Mouse (Mus musculus) R1 (cell line): ENCODE results near the gene Moap1.

Experiments used
- DNase-seq: peaks from one replicate; pipeline ENCODE4 v3.0.0-alpha.2; 2018; ENCODE audit warnings: low read depth, low spot score

Moap1 gene

DNA sequence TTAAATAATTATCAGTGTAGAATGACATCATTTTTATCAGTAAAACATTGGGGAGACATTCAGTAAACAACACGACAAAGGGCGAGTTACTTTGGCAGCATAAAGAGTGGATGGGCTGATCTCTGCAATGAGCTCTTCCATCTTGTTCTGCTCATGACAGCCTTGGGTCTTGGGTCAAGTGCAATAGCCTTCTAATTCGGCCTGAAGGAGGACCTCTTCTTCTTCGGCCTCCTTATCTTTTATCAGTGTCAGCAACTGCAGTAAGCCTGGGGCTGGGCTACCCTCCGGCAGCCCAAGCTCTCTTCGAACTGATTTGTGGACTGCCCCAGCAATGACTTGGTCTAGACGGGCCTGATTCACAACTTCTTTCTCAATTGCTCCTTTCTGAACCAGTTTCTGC lies 1.4 kb downstream of the Moap1 start:
- no peak for DNase-seq

DNA sequence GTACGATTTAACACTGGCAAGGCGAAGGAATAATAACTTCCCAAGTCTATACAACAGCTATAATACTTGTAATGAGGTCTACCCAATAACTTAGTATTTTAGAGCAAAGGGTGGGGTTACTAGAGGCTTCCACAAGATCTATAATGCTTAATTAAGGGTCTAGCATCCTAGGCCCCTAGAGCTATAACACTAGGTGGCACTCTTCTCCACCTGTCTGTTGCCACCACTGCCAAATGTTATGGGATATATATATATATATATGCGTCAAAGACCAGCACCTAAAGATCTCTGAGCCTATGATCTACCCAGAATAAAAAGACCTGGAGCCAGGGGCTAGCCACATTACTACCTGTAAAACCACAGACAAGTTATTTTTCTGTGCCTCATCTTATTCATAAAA lies 3.2 kb downstream of the Moap1 start:
- no peak for DNase-seq

DNA sequence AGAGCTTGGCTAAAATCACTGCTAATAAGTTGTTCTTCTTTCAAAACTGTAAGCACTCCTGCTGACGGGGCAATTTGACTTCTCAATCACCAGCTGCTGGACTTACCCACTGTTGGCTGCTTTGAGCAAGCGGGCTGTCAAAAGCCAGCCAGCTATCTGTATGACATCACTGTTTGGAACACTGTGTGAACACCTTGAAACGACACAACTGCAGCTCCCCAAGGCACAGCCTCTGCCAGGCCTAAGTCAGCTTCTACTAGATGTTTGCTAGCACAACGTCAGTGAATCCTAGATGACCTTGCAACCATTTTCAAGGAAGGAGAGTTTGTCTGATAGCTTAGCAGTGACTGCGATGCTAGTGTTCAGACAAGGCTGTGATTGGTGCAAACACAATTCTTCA lies 4.4 kb downstream of the Moap1 start:
- DNase-seq: no peak

DNA sequence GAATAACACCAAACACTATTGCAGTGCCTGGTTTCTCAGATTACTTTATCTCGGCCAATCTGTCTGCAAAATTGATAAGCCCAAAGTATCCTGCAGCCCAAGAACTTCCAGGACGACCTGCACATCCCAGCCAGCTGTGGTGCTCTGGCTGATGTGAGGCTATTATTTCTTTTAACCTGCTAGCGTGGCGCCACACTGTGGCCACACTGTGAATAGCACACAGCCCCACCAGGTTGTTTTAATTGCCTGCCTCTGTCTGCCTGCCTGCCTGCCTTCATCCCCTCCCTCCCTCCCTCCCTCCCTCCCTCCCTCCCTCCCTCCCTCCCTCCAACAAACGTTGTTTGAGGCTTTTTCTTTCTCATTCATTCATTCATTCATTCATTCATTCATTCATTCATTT lies 10.1 kb downstream of the Moap1 start:
- DNase-seq: peak; percentile 87

DNA sequence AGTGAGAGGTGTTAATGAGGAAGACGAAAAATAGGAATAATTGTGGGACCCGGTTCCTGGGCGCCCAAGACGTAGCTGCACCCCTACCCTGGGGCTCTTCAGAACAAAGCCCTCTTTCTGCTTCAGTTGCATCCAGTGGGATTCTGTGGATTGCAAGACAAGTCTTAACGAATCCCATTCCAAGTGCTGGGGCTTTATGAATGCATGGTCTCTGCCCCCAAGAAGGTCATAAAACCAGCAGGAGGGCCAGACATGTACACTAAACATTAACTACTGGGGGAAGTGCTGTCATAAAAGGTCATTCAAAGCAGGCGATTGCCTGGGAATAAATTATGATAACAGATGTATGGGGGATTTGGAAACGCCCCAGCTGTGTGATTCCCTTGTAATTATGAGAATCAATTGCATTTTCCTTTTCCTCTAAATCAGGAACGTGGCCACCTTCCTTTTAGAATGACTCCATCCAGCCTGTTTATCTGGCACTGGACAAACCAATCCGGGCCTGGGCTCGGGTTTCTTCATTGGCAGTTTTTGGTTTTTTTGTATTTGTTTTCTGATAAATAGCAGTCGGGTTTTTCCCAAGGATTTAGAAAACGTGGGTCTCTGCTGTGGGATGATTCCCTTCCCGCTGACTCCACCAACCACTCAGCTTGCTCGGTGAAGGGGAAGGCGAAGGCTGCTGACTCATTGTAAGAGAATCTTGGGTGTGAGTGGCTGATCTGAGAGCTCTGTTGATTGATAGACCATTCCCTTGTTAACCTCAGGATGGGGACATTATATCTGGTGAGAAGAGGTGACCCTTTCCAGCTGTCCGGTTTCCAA lies 12.5 kb downstream of the Moap1 start:
- DNase-seq: peak; percentile 81

DNA sequence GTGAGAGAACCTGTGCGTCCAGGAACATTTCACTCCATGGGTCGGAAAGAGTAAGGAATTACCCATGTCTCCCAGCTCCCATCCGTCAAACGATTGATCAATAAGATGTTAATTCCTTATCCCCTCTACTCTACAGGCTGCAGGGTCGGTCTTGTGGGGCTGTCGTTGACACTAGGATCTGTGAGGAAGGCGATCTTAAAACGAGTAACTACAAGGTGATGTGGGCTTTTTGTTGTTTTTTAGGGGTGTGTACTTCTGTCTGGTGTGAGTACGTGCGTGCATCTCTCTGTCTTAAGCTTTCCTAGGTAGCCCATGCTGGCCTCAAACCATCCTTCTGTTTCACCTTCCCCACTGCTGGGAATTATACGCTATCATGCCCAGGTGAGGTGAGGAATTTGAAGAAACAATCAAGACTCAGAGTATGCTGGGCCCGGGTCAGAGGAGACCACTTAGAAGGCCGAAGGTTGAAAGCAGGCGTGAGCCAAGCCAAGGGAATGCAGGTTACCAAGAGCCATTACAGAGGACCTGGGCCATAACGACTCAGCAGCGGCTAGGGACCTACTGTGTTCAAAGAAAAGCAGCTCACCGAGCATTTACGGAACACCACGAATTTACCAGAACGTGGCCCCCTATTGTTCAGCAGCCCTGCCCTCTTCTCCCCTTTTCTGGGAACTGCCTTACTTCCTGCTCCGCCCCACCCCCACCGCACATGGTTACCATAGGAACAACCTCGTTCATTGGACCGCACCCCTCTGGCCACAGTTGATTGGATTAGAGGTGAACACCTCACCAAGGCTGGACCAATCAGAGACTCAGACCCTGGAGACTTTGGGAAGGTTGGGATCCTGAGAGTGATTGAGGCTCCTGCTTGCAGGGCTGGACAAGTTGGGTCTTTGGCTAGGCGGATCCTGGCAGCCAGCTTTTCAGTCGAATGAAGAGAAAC lies 13.3 kb downstream of the Moap1 start:
- DNase-seq: peak; percentile 100

DNA sequence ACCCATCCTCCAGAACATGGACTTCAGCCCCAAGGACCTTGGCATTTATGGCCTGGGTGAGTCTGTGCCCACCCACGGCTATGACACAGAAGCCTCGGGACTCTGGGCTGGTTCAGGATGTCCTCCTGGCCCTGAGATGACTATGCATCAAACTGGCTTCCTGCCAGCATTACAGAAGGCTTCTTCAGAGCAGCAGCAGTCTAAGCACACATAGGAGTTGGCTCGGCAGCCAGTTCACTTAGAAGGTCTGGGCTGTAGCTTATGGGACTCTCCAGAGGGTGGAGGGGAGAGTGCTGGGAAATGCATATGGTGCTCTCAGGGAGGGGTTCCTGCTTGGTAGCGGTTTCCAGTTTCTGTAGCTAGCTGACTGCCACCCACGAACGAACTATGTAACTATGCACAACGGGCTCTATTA lies 17.7 kb downstream of the Moap1 start:
- no peak for DNase-seq

DNA sequence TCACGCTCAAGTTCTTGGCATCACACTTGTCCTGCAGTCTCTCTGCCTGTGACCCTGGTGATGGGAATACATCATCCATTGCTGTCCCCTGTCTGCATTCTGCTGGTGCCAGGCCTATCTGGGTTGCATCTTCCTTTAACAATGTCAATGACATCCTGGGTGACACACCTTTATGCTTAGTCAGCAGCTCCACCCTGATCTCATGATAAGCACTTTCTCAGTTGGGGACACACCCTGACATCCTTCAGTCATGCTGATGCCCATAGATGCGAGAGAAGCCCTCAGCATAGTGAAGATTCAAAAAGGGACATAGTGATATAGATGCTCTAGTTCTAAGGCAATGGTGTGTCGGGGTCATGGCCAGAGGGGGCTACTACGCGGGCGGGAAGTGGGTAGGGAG lies 18.3 kb downstream of the Moap1 start:
- no peak for DNase-seq

DNA sequence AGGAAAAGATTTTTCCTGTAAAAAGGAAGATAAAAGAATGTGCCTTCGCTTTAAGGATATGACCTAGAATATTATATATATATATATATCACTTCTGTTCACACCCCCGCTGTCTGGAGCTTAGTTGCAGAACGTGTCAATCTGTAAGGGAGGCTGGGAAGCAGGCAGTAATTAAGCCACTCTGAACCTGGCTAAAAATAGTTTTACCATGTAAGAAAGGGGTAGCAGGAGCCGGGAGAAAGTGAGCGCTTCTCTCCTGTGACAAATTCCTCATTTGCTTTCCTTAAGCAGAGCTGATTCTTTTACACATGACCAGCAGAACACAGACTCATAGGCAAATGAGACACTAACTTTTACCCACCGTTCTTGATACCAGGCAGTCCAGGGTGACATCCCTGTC lies 19.6 kb downstream of the Moap1 start:
- DNase-seq: no peak

DNA sequence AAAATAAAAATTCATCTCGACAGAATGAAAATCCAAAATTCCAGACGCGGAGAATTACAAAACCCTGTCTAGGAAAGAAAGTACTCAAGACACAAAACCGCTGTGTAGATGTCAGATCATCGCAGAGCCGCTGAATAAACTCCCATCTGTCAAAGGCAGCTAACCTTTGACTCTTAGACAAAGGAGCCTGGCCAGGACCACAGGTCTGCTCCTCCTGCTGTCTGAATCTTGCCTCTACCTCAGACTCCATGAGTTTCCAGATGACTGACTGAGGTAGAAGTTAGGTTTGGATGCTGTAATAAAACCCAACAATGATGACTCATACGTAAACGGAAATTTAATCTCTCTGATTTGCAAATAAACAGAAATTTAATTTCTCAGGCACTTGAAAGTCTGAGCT lies 20.5 kb downstream of the Moap1 start:
- peak; percentile 59 for DNase-seq

DNA sequence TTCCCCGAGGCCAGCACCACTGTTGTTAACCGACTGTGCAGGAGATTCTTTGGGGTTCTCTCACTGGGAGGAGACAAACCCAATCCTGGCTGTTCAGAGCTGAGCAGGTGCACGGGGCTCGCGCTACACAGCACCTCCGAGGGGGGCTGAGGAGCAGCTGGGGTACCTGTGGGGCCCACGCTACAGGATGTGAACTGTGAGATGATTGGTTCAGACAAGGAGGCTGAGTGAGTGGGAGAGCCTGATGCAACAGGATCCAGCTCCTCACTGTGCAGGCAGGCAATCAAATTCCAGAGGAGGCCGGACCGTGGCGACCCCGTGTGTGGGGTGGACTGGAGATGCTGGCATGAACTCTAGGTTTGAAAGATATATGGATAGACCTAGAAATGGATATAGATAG lies 21.0 kb downstream of the Moap1 start:
- no peak for DNase-seq

DNA sequence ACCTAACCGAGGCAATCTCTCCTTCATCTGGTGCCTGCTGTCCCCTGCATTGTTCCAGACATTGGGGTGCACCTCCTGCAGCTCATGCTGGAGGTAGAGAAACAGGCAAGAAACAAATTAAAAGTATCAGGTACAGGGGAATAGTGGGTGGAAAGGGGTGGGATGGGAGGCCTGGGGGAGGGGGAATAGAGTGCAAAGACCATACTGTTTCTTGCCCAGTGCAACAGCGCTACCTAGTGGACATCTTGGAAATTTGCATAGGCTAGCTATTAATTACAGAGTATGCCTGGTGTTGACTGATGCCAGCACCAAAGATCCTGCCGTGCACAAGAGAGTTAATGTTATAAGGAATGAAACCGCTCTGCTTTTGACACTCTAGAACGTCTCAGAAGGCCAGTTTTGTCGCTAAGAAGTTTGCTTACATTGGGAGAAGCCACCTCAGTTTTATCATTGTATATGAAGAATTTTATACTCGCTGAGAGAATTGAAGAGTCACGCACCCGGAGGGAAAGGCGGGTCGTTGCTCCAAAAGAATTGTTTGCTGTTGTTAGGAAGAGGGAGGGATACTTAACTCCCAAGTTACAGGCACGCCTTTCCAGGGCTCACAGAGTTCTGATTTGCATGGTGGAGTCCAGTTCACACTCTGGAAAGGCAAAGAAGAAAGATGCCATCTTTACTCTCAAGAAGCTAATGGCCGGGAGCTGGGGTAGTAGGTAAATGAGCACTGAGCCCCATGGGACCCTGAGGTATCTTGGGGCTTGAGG lies 23.7 kb downstream of the Moap1 start:
- peak; percentile 90 for DNase-seq

DNA sequence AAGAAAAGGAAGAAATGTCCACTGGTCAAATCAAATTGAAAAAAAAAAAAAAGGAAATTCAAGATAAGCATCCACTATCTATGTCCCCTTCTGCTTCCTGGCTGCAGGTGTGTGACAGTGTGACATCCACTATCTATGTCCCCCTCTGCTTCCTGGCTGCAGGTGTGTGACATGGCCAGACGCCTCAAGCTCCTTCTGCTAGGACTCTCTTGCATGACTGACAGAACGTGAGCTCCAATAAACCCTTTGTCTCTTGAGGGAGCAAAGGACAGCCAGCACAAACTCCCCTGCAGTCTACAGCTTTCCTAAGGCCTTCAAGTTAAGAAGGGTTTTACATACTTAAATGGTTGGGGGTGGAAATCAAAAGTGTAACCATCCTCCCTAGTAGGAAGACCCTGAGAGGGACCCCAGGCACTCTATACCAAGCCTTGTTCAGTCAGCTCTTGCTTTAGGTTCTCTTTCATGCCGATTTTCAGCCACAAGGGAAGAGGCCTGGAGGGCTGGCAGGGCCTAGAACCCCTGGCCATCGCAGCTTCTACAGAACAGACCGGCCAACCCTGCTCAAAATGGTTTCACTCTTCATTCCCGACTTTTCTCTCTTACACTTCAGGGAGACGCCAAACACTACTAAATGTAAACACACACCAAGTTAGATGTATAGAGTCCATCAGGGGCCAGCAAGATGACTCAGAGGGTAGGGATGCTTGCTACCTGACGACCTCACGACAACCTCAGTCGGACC lies 28.6 kb downstream of the Moap1 start:
- peak; percentile 52 for DNase-seq

DNA sequence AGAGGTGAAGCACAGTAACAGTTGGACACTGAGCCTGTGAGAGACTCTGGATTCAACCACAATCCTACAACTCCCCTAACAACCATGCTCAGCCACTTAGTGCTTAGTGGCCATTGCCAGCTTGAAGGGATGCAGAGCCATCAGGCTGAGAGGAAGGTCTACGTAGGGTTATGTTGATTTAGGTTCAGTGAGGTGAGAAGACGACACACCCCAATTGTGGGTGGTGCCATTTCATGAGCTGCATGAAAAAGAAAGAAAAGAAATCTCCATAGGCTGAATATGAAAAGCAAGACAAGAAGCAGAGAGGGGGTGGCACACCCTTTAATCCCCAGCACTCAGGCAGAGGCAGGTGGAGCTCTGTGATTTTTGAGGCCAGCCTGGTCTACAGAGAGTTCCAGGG lies 29.3 kb downstream of the Moap1 start:
- DNase-seq: peak; percentile 96

DNA sequence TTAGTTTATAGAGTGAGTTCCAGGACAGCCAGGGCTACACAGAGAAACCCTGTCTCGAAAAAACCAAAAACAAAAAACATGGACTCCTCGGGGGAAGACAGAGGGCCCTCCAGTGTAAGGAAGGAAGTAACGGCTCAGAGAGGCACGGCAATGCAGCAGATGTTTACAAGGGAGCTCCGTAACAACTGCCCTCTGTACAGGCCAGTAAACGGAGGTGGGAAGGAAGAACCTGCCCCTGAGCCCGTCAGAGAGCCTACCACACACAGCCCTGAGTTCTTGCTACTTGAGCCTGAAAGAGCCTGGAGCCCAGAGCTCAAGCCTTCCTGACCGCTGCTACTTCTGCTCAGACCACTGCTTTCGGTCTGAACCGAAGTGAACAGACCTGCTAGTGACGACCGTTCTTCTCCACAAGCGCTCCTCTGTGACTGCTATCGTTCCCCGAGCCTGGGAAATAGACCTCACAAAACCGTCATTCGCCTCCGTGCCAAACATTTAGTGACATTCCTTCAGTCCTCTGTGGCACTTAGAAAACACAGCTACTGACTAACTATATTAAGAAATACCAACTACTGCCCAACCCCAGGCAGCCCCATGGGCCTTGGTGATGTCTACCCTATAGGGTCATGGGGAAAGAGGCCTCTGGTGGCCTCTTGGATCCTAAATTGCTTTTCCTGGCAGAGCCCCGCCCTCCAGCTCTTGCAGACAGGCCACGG lies 30.2 kb downstream of the Moap1 start:
- peak; percentile 31 for DNase-seq

DNA sequence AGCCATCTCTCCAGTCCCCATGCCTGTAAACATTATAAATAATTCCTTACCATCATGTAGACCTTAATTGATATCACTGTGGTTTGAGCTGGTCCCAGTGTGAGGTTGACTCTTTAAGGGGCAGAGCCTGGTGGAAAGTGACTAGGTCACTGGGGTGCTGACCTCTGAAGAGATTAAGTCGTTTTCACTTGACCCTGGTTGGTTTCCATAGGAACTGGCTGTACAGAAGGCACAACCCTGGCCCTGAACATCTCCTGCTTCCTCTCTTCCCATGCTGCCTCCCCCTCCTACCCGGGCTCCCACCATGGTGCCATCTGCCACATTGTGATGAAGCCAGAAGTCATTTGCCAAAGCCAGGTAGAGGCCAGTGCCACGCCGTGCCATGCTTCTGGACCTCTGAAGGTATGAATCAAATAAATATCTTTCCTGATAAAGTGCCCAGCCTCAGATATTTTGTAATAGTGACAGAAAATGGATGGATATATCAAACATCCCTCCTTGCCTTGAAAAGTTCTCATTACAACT lies 32.5 kb downstream of the Moap1 start:
- peak; percentile 70 for DNase-seq

DNA sequence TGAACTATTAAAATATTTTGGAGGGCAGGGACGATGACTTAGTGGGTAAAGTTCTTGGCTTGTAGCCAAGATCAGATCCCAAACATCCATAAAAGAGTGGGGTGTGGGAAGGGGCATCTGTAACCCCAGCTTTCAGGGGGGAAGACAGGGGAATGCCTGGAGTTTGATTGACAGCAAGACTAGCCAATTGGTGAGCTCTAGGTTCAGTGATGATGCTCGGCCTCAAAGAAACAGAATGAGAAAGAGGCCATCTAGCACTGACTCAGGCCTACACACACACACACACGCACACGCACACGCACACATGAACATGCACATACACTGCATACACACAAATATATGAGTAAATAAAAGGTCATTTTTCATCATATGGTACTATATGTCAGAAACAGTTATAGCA lies 33.6 kb downstream of the Moap1 start:
- peak; percentile 79 for DNase-seq

DNA sequence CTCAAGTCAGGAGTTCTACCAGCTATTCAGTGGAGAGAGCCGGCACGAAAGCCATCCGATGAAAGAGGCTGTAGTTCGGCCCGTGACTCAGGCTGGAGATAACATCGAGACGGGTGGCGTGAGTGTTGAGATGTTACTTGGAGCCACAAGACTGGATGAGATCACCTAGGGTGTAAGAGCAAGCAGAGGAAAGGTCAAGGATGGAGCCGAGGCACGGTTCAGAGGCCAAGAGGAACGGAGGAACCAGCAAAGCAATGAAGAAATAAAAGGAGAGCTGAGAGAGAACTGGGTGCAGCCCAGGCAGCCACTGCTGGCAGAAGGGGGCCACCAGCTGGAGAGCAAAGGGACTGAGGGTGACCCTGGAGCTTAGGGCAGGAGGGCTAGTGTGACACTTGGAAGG lies 35.2 kb downstream of the Moap1 start:
- DNase-seq: no peak

DNA sequence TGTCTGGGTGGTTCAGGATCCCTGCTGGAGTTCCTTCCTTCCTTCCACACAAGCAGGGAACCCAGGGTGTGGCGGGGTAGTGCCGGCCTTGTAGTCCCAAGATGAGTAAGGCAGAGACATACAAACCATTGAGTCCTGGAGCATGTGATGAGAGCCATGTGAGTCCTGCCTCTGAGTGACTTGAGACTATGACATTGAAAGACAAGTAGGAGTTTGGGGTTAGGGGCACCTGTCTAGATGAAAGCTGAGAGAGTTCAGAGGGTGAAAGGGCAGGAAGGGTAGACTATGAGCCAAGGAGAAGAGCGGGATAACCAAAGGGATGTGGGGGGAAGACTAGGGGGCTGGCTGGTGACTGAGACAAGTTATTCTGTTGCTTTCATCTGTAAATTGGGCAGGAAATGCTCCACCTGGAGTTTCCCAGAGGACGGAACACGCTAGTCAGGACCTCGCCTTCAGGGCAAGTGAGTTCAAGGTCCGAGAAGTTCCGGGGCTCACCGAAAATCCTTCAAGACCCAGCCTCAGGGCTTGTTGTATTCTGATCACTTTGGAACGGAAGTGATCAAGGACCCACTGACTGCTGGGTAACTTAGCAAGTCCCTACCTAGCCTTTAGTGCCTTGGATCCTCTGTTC lies 36.5 kb downstream of the Moap1 start:
- peak; percentile 98 for DNase-seq
